14 mouse cellular contexts compared by ENCODE assay signal in the genomic region with DNA sequence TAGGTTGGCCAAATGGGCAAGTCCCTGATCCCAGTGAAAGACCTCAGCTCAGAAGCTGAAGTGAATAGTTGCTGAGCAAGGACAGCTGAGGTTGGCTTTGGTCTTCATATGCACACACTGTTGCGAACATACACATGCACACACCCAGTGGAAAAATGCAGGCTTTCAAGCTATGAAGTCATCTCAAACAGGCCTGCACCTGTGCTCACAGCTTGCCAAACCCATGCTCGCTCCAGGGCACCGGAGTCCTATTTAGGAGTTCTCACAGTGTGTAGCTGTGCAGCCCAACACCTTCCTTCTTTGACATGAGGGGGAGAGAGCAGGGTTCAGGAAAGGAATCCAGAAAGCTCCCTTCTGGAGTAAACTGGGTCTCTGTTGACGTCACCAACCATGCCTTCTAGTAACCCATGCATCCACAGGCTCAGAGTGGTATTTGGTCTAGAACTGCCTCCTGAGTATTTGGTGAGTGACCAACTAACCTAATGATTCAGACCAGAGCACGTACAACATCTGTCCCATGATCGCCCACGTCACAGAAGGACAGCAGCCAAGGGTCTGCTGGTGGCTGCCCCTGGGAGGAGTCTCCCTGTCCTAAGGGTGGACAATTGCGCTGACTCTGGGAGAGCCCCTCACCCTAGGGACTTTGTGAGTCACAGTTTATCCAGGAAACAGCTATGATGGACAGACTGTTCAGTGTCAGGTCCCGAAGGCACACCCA. TPM values are rescaled to one million over a fixed set of nuclear protein-coding genes. Genes with fewer than 3 reads are reported as not detected.
A peak's percentile ranks its signal among the peaks of the same experiment; 100 is the strongest.
DNase-seq lines count a peak whose midpoint lies in the region; ATAC-seq and TF ChIP-seq lines count a peak whose summit lies in the region.
"Had no signal": no experiment of that assay in that cellular context is flagged by ENCODE, and none has a peak within 500 bp of the region (broad histone marks: within the 10 kb centered on the region; RNA-seq: fewer than 3 reads in every experiment).

No protein-coding gene starts in this region.

- no peak overlapping the region for H3K4me2 ChIP-seq in forebrain, embryonic 11.5 days (ENCODE audit: low read depth, low read length, severe bottlenecking)
- no peak overlapping the region for H3K4me2 ChIP-seq in forebrain, embryonic 16.5 days (ENCODE audit: low read length)
- H3K4me2 ChIP-seq in liver, embryonic 12.5 days: no peak overlapping the region
- H3K4me2 ChIP-seq: forebrain, embryonic 15.5 days had no signal

- H3K4me1 ChIP-seq in forebrain, embryonic 11.5 days (replicated peaks; ENCODE audit: control insufficient read depth, insufficient read depth, low read length): no peaks in the 10 kb centered on the region
- H3K4me1 ChIP-seq in forebrain, embryonic 16.5 days (replicated peaks; ENCODE audit: control insufficient read depth, insufficient read depth, low read length): peaks cover 3% of the 10 kb centered on the region; the same call in 1 of the 2 replicates
- peaks cover 18% of the 10 kb centered on the region for H3K4me1 ChIP-seq in thymus, adult 2 months (replicated peaks; ENCODE audit: control insufficient read depth, insufficient read depth, low read length)
- peaks cover 36% of the 10 kb centered on the region for H3K4me1 ChIP-seq in liver, embryonic 12.5 days

- H3K4me3 ChIP-seq in forebrain, embryonic 11.5 days (ENCODE audit: low read depth, low read length): no peak overlapping the region
- H3K4me3 ChIP-seq in forebrain, embryonic 16.5 days (replicated peaks; ENCODE audit: low read length): no peak overlapping the region
- H3K4me3 ChIP-seq in thymus, adult 2 months (ENCODE audit: control insufficient read depth, insufficient read depth, low read length): no peak overlapping the region
- no peak overlapping the region for H3K4me3 ChIP-seq in liver, embryonic 12.5 days
- H3K4me3 ChIP-seq: forebrain, embryonic 15.5 days; gastrocnemius, adult 2 months had no signal

- H3K36me3 ChIP-seq in forebrain, embryonic 11.5 days (ENCODE audit: control insufficient read depth, insufficient read depth, low read length): no peaks in the 10 kb centered on the region
- no peaks in the 10 kb centered on the region for H3K36me3 ChIP-seq in forebrain, embryonic 16.5 days (ENCODE audit: control insufficient read depth, insufficient read depth)
- no peaks in the 10 kb centered on the region for H3K36me3 ChIP-seq in thymus, adult 2 months (ENCODE audit: control insufficient read depth, insufficient read depth, low read length)
- H3K36me3 ChIP-seq in liver, embryonic 12.5 days: no peaks in the 10 kb centered on the region
- H3K36me3 ChIP-seq: forebrain, embryonic 15.5 days had no signal

- H3K27ac ChIP-seq in forebrain, embryonic 11.5 days (ENCODE audit: low read depth, low read length): no peak overlapping the region
- no peak overlapping the region for H3K27ac ChIP-seq in forebrain, embryonic 16.5 days (ENCODE audit: low read length)
- H3K27ac ChIP-seq in thymus, adult 2 months (ENCODE audit: control insufficient read depth, insufficient read depth, low read length): peak overlapping the region; percentile 85
- H3K27ac ChIP-seq in liver, embryonic 12.5 days: no peak overlapping the region
- H3K27ac ChIP-seq: forebrain, embryonic 15.5 days; gastrocnemius, adult 2 months had no signal

- TF ChIP-seq POLR2A in thymus, adult 2 months (IDR thresholded peaks at IDR 0.05; ENCODE audit: control insufficient read depth, extremely low read depth, insufficient read depth, low read length, poor library complexity): no peak

- no peak for TF ChIP-seq CTCF in thymus, adult 2 months (IDR thresholded peaks at IDR 0.05; ENCODE audit: borderline replicate concordance, control insufficient read depth, extremely low read depth, insufficient read depth, low read length, poor library complexity)

- no peak overlapping the region for H3K9ac ChIP-seq in forebrain, embryonic 11.5 days (ENCODE audit: low read length)
- H3K9ac ChIP-seq in forebrain, embryonic 16.5 days (replicated peaks; ENCODE audit: low read depth, low read length): no peak overlapping the region
- H3K9ac ChIP-seq in liver, embryonic 12.5 days: no peak overlapping the region
- H3K9ac ChIP-seq: forebrain, embryonic 15.5 days had no signal

- WGBS in forebrain, embryonic 11.5 days: 89% methylated on average over 9 of the region's 9 CpGs
- 87% methylated on average over 9 of the region's 9 CpGs for WGBS in forebrain, embryonic 16.5 days
- WGBS in thymus, adult 2 months: 79% methylated on average over 9 of the region's 9 CpGs
- 79% methylated on average over 9 of the region's 9 CpGs for WGBS in liver, embryonic 12.5 days (ENCODE audit: insufficient replicate concordance)

- no peaks in the 10 kb centered on the region for H3K9me3 ChIP-seq in forebrain, embryonic 11.5 days (ENCODE audit: control insufficient read depth, low read length)
- no peaks in the 10 kb centered on the region for H3K9me3 ChIP-seq in forebrain, embryonic 16.5 days (ENCODE audit: control insufficient read depth, low read length)
- no peaks in the 10 kb centered on the region for H3K9me3 ChIP-seq in liver, embryonic 12.5 days (replicated peaks)
- H3K9me3 ChIP-seq: forebrain, embryonic 15.5 days; G1E had no signal

- H3K27me3 ChIP-seq in forebrain, embryonic 11.5 days (ENCODE audit: control insufficient read depth, insufficient read depth, low read length): no peaks in the 10 kb centered on the region
- no peaks in the 10 kb centered on the region for H3K27me3 ChIP-seq in forebrain, embryonic 16.5 days (replicated peaks; ENCODE audit: control insufficient read depth, insufficient read depth, low read length)
- H3K27me3 ChIP-seq in thymus, adult 2 months (ENCODE audit: control insufficient read depth, insufficient read depth, low read length): no peaks in the 10 kb centered on the region
- no peaks in the 10 kb centered on the region for H3K27me3 ChIP-seq in liver, embryonic 12.5 days (replicated peaks)
- H3K27me3 ChIP-seq: forebrain, embryonic 15.5 days had no signal

- ATAC-seq in forebrain, embryonic 11.5 days (replicated peaks; ENCODE audit: low FRiP score): no peak
- ATAC-seq in forebrain, embryonic 16.5 days: no peak
- no peak for ATAC-seq in monocyte, adult 5-6 weeks (replicated peaks; ENCODE audit: insufficient number of reproducible peaks, low FRiP score, low TSS enrichment, poor library complexity, severe bottlenecking)
- no peak for ATAC-seq in liver, embryonic 12.5 days
- ATAC-seq: forebrain, embryonic 15.5 days had no signal

- intact Hi-C loops in left cerebral cortex, postnatal 4 days (cut with DNase I): no loop called here

- DNase-seq in forebrain, embryonic 11.5 days (ENCODE audit: low spot score): peak; percentile 41
- DNase-seq in 3134 (ENCODE audit: extremely low read depth, insufficient read length, low spot score): peak; percentile 55
- peak; percentile 83 for DNase-seq in gonadal fat pad, adult 2 months (ENCODE audit: low read depth)
- DNase-seq in thymus, adult 2 months: peak; percentile 37
- no peak for DNase-seq in left cerebral cortex, postnatal 4 days
- DNase-seq: adrenal gland, postnatal 25 days; gastrocnemius, adult 2 months; heart, postnatal 36 days; right cerebral cortex, adult 18-20 months had no signal

RNA-seq across cellular contexts. Expression of gene Dnajb1, which starts 11.7 kb away (rescaled TPM):
- polyA plus RNA-seq in forebrain, embryonic 11.5 days (2014; fragmentation: Nextera tagmentation; extraction: Ambion mirVana): 73.8 and 78.5 TPM in 2 replicates
- polyA plus RNA-seq in forebrain, embryonic 16.5 days (2015; fragmentation: Nextera tagmentation; extraction: Ambion mirVana): 58.6 and 62.3 TPM in 2 replicates
- 36.0 and 40.6 TPM in 2 replicates for polyA plus RNA-seq in gonadal fat pad, adult 2 months (2012; rRNA removed)
- polyA plus RNA-seq in thymus, adult 2 months (2012; rRNA removed): 87.1 and 91.0 TPM in 2 replicates
- 35.2 to 112 TPM (median 38.5 TPM) in 3 replicates for total RNA-seq in monocyte, adult 5-6 weeks (2017)
- 65.1 and 69.8 TPM in 2 replicates for polyA plus RNA-seq in liver, embryonic 12.5 days (2016; fragmentation: Nextera tagmentation; extraction: Ambion mirVana)
- total RNA-seq in left cerebral cortex, postnatal 4 days (2021): 10 to 100 TPM; 35.3 to 35.9 TPM

RNA-seq across cellular contexts. Expression of gene Tecr, which starts 12.0 kb away (rescaled TPM):
- polyA plus RNA-seq in forebrain, embryonic 11.5 days (2014; fragmentation: Nextera tagmentation; extraction: Ambion mirVana): 550 and 611 TPM in 2 replicates
- 694 and 809 TPM in 2 replicates for polyA plus RNA-seq in forebrain, embryonic 16.5 days (2015; fragmentation: Nextera tagmentation; extraction: Ambion mirVana)
- polyA plus RNA-seq in gonadal fat pad, adult 2 months (2012; rRNA removed): 772 and 857 TPM in 2 replicates
- polyA plus RNA-seq in thymus, adult 2 months (2012; rRNA removed): 577 and 705 TPM in 2 replicates
- 59.7 to 123 TPM (median 61.4 TPM) in 3 replicates for total RNA-seq in monocyte, adult 5-6 weeks (2017)
- 371 and 378 TPM in 2 replicates for polyA plus RNA-seq in liver, embryonic 12.5 days (2016; fragmentation: Nextera tagmentation; extraction: Ambion mirVana)
- total RNA-seq in left cerebral cortex, postnatal 4 days (2021): 100 to 1,000 TPM; 610 to 661 TPM

RNA-seq across cellular contexts. Expression of gene Gipc1, which starts 32.8 kb away (rescaled TPM):
- polyA plus RNA-seq in forebrain, embryonic 11.5 days (2014; fragmentation: Nextera tagmentation; extraction: Ambion mirVana): 217 and 231 TPM in 2 replicates
- polyA plus RNA-seq in forebrain, embryonic 16.5 days (2015; fragmentation: Nextera tagmentation; extraction: Ambion mirVana): 147 and 151 TPM in 2 replicates
- polyA plus RNA-seq in gonadal fat pad, adult 2 months (2012; rRNA removed): 95.2 and 110 TPM in 2 replicates
- polyA plus RNA-seq in thymus, adult 2 months (2012; rRNA removed): 50.2 and 58.6 TPM in 2 replicates
- total RNA-seq in monocyte, adult 5-6 weeks (2017): 9.5 to 21.9 TPM (median 10.0 TPM) in 3 replicates
- polyA plus RNA-seq in liver, embryonic 12.5 days (2016; fragmentation: Nextera tagmentation; extraction: Ambion mirVana): 80.0 and 80.4 TPM in 2 replicates
- total RNA-seq in left cerebral cortex, postnatal 4 days (2021): 10 to 100 TPM; 74.7 to 77.4 TPM

RNA-seq across cellular contexts. Expression of gene Ptger1, which starts 46.8 kb away (rescaled TPM):
- 0.47 and 0.60 TPM in 2 replicates for polyA plus RNA-seq in forebrain, embryonic 11.5 days (2014; fragmentation: Nextera tagmentation; extraction: Ambion mirVana)
- 0.45 and 1.3 TPM in 2 replicates for polyA plus RNA-seq in forebrain, embryonic 16.5 days (2015; fragmentation: Nextera tagmentation; extraction: Ambion mirVana)
- polyA plus RNA-seq in gonadal fat pad, adult 2 months (2012; rRNA removed): 1.3 and 1.4 TPM in 2 replicates
- 0.50 and 0.61 TPM in 2 replicates for polyA plus RNA-seq in thymus, adult 2 months (2012; rRNA removed)
- 3.8 to 7.5 TPM (median 5.5 TPM) in 3 replicates for total RNA-seq in monocyte, adult 5-6 weeks (2017)
- 0.25 and 0.41 TPM in 2 replicates for polyA plus RNA-seq in liver, embryonic 12.5 days (2016; fragmentation: Nextera tagmentation; extraction: Ambion mirVana)
- total RNA-seq in left cerebral cortex, postnatal 4 days (2021): 1 to 10 TPM in 1 of 2 experiments, under 1 TPM in 1; 0.95 to 1.1 TPM

RNA-seq across cellular contexts. Expression of gene Ndufb7, which starts 53.3 kb away (rescaled TPM):
- polyA plus RNA-seq in forebrain, embryonic 11.5 days (2014; fragmentation: Nextera tagmentation; extraction: Ambion mirVana): 333 and 339 TPM in 2 replicates
- 281 and 325 TPM in 2 replicates for polyA plus RNA-seq in forebrain, embryonic 16.5 days (2015; fragmentation: Nextera tagmentation; extraction: Ambion mirVana)
- polyA plus RNA-seq in gonadal fat pad, adult 2 months (2012; rRNA removed): 509 and 536 TPM in 2 replicates
- 412 and 498 TPM in 2 replicates for polyA plus RNA-seq in thymus, adult 2 months (2012; rRNA removed)
- total RNA-seq in monocyte, adult 5-6 weeks (2017): 152 to 196 TPM (median 178 TPM) in 3 replicates
- polyA plus RNA-seq in liver, embryonic 12.5 days (2016; fragmentation: Nextera tagmentation; extraction: Ambion mirVana): 290 and 291 TPM in 2 replicates
- total RNA-seq in left cerebral cortex, postnatal 4 days (2021): 100 to 1,000 TPM; 120 to 136 TPM
